Mouse (Mus musculus): Measurements from ENCODE around the gene Tcf12.

DNA sequence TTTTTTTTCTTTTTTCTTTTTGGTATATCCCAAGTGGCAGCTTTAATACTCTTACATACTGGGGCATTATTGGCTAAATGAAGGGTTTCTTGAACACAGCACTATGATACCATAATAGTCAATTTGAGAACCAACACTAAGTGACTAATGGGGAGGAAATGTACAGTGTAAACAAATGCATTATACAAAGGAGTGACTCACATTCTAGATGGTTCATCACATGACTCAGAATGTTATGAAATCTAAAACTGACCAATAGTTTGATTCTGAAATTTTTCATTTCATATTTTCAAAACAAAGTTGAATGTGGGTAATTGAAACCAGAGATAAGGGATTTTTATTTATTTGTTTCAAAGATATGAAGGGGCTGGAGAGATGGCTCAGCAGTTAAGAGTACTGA, 169.2 kb downstream of the Tcf12 start:
- TF ChIP-seq CTCF (IDR thresholded peaks at IDR 0.05; ENCODE audit: extremely low read depth, insufficient read depth, insufficient read length, insufficient replicate concordance) (no peak), POLR2A (IDR thresholded peaks at IDR 0.05; ENCODE audit: low read depth, low read length) (no peak)

Data from spleen, adult 2 months (tissue).